Mouse (Mus musculus) stomach, embryonic 15.5 days (tissue): ENCODE data around the gene Gm44502. TPM values are rescaled to one million over a fixed set of nuclear protein-coding genes. Genes with fewer than 3 reads are reported as not detected.
"Not testable (repeated sequence)": the region's sequence is repeated elsewhere in the genome, so short reads cannot be mapped to it uniquely, and the experiment has no call there.

ENCODE experiments used
- ATAC-seq: fragments of 200-750 bp; cut with Nextera tagmentation; 2 replicates; pipeline ENCODE4 v1.8.0; 2017; ENCODE audit warnings: low read depth, moderate number of reproducible peaks, moderate TSS enrichment; ENCODE audit not compliant: insufficient read depth, low FRiP score
- H3K27ac ChIP-seq: fragments of 300-500 bp; sonication (generic); 2 replicates; pipeline ENCODE4 v1.5.1; 2015; ENCODE audit warnings: mild to moderate bottlenecking, inconsistent platforms
- H3K27me3 ChIP-seq: fragments of 300-500 bp; sonication (generic); replicated peaks from 2 replicates; pipeline ENCODE4 v1.6.1; 2015; ENCODE audit warnings: inconsistent platforms
- H3K36me3 ChIP-seq: fragments of 300-500 bp; sonication (generic); 2 replicates; pipeline ENCODE4 v1.6.1; 2015; ENCODE audit warnings: inconsistent platforms
- H3K4me1 ChIP-seq: fragments of 300-500 bp; sonication (generic); 2 replicates; pipeline ENCODE4 v1.6.1; 2015; ENCODE audit warnings: inconsistent platforms
- H3K4me2 ChIP-seq: fragments of 300-500 bp; sonication (generic); 2 replicates; pipeline ENCODE4 v1.6.1; 2015; ENCODE audit warnings: mild to moderate bottlenecking, inconsistent platforms
- H3K4me3 ChIP-seq: fragments of 300-500 bp; sonication (generic); replicated peaks from 2 replicates; pipeline ENCODE4 v1.5.1; 2015; ENCODE audit warnings: inconsistent platforms
- H3K9ac ChIP-seq: fragments of 300-500 bp; sonication (generic); 2 replicates; pipeline ENCODE4 v1.6.1; 2015; ENCODE audit warnings: inconsistent platforms
- H3K9me3 ChIP-seq: fragments of 300-500 bp; sonication (generic); 2 replicates; pipeline ENCODE4 v1.6.1; 2016; ENCODE audit warnings: inconsistent platforms
- WGBS: fragments of 180-500 bp; shearing (Covaris S2); methylation state at CpG from one replicate; pipeline ENCODE4 v1.1.7; 2015; 5-methylcytosine and 5-hydroxymethylcytosine counted together
- polyA plus RNA-seq: library from polyadenylated mRNA; unstranded; fragments of >200 nt; fragmentation: Nextera tagmentation; extraction: Ambion mirVana; gene quantifications from 2 replicates; pipeline ENCODE4 v1.2.1, GENCODE M21; 2015

Gm44502 gene
- polyA plus RNA-seq, 1 experiment from 2014 or later: not detected

DNA sequence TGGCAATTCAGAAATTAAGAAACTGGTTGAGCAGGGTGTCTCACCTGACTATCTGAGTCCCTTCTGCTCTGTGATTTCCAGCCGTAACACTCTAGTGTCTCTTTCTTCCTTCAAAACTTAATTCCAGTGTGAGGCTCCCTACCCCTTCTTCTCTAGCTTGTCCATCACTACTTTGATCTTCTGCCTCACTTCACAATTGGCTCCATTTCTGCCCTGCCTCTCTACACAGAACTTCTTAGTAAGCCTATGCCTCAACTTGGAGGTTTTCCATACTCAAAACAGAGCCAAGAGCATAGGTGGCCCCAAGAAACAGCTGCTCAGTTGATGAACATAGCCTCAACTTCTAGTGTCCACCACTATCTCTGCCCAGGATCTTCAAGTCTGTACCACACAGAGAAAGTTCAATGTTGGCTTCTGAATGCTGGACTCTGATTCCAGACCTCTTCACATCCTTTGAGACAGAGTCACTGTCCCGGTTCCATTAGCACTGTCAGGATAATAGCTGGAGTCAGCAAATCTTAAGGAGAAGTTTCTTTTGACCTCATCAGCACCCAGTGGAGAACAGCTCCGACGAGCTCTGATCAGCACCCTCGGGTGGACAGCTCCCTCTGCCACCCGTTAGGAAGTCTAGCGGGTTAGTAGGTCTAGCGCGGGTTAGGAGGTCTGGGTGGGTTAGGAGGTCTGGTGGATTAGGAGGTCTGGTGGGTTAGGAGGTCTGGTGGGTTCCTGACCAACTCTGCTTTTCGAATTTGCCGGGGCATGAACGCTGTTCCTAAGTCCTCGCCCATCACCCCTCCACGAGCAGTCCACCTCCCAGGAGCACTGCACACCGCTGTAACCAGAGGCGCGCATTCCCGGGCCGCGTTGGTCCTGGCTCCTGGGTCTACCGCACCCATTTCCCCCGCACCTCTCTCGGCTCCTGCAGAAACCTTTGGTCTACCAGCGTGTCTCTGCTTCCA lies 23.7 kb upstream of the Gm44502 start:
- 0 out of 2 replicates have a peak, but pooled peaks have one; percentile 50 for ATAC-seq
- WGBS: 4% methylated on average over 24 of the region's 24 CpGs

DNA sequence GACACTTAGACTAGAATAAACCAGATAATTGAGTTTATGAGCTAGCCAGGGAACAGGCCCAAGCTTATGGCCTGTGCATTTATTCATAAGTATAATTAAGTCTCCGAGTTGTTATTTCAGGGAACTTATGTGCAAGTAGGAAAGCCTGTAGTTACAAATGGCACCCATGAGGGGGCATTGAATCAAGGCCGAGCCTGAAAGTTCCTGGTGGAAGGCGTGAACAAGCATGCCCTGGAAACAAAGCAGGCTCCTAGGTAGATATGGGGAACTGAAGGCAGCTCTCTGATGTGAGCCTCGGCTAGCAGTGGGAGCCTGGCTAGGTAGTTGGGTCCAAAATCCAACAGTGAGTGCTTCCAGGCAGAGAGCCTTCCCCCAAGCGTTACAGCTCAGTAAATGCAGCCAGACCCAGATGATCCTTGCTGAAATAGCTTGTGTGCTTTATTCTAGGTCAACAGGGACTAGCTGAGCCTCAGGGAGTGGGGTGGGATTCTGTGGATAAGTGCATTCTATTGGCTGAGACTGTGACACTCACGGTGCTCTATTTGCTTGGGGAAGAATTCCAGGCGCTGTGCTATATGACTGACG lies 13.1 kb upstream of the Gm44502 start:
- Histone ChIP-seq H3K4me3 (no peak overlapping the region), H3K9ac (no peak overlapping the region), H3K27ac (no peak overlapping the region), H3K9me3 (no peaks in the 10 kb centered on the region), H3K27me3 (no peaks in the 10 kb centered on the region), H3K4me1 (no peaks in the 10 kb centered on the region), H3K36me3 (no peaks in the 10 kb centered on the region), H3K4me2 (no peak overlapping the region)
- WGBS: 38% methylated on average over 8 of the region's 8 CpGs
- no peak for ATAC-seq

More for the DNA sequence above, 23.7 kb upstream of the Gm44502 start:
- Histone ChIP-seq H3K4me2 (peak overlapping the region; percentile 82), H3K4me3 (peak overlapping the region; percentile 46), H3K27me3 (peaks cover 25% of the 10 kb centered on the region), H3K9me3 (no peaks in the 10 kb centered on the region), H3K9ac (no peak overlapping the region), H3K36me3 (no peaks in the 10 kb centered on the region), H3K27ac (no peak overlapping the region), H3K4me1 (peaks cover 9% of the 10 kb centered on the region)

DNA sequence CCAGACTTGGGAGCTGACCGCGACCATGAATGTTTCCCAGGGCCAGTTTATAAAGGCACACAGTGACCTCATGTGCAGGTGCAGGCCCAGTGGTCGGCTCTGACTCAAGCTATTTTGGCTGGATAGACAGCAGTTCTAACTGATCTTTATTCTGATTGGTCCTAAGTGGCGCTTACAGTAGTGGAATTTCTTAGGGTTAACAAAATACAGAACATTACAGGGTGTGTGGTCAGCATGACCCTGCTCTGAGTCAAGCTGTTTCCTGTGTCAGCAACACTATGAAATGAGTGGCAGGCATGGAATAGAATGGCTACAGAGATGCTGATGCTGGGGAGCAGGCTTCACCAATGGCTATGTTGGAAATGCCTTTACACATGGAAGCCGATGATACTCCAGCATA lies 6.4 kb upstream of the Gm44502 start:
- Histone ChIP-seq H3K36me3 (no peaks in the 10 kb centered on the region), H3K4me3 (no peak overlapping the region), H3K4me2 (no peak overlapping the region), H3K9ac (no peak overlapping the region), H3K27me3 (no peaks in the 10 kb centered on the region), H3K9me3 (no peaks in the 10 kb centered on the region), H3K4me1 (no peaks in the 10 kb centered on the region), H3K27ac (no peak overlapping the region)
- ATAC-seq: no peak
- WGBS: 80% methylated on average over 5 of the region's 5 CpGs

DNA sequence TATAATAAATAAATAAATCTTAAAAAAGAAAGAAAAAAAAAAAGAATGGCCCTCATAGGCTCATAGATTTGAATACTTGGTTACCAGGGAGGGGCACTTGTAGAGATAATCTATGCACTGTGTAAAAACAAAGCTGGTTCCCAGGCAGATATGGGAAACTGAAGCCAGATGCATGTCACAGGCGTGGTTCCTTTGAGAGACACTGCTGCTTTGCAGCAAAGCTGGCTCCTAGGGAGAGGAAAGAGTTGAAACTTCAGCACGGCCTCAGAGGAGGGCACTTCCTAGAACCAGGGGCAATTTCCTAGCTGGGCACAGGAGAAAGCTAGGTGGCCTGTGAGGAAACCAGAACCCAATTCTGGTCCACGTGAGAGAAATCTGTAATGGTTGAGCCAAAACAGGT lies 4.6 kb upstream of the Gm44502 start:
- Histone ChIP-seq H3K4me3 (no peak overlapping the region), H3K9ac (no peak overlapping the region), H3K9me3 (no peaks in the 10 kb centered on the region), H3K27me3 (no peaks in the 10 kb centered on the region), H3K4me1 (no peaks in the 10 kb centered on the region), H3K4me2 (no peak overlapping the region), H3K27ac (no peak overlapping the region), H3K36me3 (no peaks in the 10 kb centered on the region)
- WGBS: 56% methylated on average over 3 of the region's 3 CpGs
- ATAC-seq: no peak

DNA sequence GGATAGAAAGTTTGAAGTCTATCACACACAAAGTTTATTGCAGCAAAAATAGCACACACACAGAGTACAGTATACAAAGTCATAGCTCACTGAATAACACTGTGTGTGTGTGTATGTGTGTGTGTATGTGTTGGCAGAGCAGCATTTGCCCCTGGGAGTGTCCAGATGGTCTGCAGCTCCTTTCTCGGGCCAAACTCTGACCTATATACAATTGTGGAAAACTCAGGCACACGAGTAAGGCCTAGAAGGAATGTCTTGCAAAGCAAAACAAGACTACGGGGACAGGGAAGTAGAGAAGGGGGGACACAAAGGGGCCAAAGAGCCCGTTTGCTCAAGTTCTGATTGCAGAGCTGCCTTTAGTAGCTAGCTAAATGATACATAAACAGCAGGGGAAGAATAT lies 3.5 kb upstream of the Gm44502 start:
- Histone ChIP-seq H3K4me2 (no peak overlapping the region), H3K9me3 (no peaks in the 10 kb centered on the region), H3K4me1 (peaks cover 7% of the 10 kb centered on the region), H3K4me3 (no peak overlapping the region), H3K27me3 (no peaks in the 10 kb centered on the region), H3K9ac (no peak overlapping the region), H3K36me3 (no peaks in the 10 kb centered on the region), H3K27ac (no peak overlapping the region)
- ATAC-seq: no peak
- 79% methylated on average over 4 of the region's 4 CpGs for WGBS

DNA sequence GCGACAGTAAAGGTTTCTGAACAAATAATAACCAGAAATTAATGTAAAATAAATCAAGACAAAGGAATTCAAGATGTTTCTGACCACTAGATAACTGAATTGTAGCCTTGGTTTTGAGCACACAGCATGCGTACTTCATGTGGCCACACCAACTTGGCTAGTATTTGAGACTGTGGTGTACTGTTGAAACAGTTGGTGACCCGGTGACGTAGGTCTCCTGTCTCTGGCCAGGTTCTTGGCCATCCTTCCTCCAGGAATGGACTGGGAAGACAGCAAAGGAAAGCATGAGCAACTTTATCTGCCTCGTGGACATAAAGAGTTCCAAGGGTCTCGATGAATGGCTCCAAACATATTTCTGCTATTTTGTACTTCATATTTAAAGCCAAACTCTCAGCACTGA lies 2.3 kb upstream of the Gm44502 start:
- 93% methylated on average over 6 of the region's 6 CpGs for WGBS
- no peak for ATAC-seq
- Histone ChIP-seq H3K27me3 (no peaks in the 10 kb centered on the region), H3K4me3 (no peak overlapping the region), H3K27ac (no peak overlapping the region; the same call in 1 of the 2 replicates), H3K4me1 (peaks cover 7% of the 10 kb centered on the region), H3K4me2 (no peak overlapping the region), H3K9me3 (no peaks in the 10 kb centered on the region), H3K9ac (no peak overlapping the region), H3K36me3 (no peaks in the 10 kb centered on the region)

DNA sequence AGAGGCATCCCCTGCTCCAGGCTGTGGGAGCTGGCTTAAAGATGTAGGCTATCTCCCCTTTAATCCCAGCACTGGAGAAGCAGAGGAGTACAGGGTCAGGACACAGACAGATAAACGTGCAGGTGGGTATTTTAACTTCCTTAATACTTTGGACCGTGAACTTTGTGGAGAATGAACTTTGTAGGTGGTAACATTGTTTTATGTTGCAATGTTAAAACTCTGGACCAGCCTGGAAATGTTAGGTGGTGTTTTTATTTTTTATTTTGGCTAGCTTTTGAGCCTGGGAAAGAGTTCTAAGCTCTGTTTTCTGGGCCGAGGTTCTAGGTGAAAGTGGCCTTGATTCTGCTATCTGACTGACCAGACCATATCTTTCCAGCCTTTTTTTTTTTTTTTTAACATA lies 1.8 kb upstream of the Gm44502 start:
- Histone ChIP-seq H3K27ac (no peak overlapping the region), H3K27me3 (no peaks in the 10 kb centered on the region), H3K4me1 (peaks cover 7% of the 10 kb centered on the region), H3K4me3 (no peak overlapping the region), H3K9ac (no peak overlapping the region), H3K4me2 (no peak overlapping the region), H3K36me3 (0 out of 2 replicates have a peak, but pooled peaks cover 3% of the 10 kb centered on the region), H3K9me3 (no peaks in the 10 kb centered on the region)
- no peak for ATAC-seq
- 84% methylated on average over 3 of the region's 3 CpGs for WGBS

DNA sequence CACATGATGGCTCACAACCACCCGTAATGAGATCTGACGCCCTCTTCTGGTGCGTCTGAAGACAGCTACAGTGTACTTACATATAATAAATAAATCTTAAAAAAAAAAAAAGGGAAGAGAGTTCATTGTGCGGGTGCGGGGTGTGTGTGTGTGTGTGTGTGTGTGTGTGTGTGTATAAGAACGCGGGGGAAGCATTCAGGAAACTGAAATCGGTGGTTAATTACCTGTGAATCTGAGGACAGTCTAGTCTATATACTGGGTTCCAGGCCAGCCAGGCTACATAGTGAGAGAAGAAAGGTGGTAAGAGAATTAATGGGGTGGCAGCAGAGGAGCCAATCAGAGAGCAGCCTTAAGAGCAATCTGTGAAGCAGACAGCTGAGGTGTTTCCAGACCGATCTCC lies 1.3 kb upstream of the Gm44502 start:
- not testable (repeated sequence) for H3K27ac ChIP-seq, H3K9ac ChIP-seq, H3K4me3 ChIP-seq, H3K4me2 ChIP-seq, H3K36me3 ChIP-seq, H3K9me3 ChIP-seq, ATAC-seq, H3K27me3 ChIP-seq, H3K4me1 ChIP-seq
- 79% methylated on average over 9 of the region's 9 CpGs for WGBS

DNA sequence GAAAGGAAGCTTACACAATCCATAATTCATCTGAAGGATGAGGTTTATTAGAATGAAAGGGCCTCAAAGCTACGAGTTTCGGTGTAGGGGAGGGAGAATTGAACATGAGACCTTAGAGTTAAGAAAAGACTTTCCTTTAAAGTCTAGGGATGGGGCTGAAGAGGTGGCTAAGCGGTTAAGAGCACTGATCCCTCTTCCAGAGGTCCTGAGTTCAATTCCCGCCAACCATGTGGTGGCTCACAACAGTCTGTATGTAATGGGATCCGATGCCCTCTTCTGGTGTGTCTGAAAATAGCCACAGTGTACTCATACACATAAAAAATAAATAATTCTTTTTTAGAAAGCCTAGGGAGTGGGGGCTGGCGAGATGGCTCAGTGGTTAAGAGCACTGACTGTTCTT lies 845 bp upstream of the Gm44502 start:
- ATAC-seq: no peak
- H3K4me3 ChIP-seq: peak overlapping the region; percentile 73
- 36% methylated on average over 6 of the region's 6 CpGs for WGBS

DNA sequence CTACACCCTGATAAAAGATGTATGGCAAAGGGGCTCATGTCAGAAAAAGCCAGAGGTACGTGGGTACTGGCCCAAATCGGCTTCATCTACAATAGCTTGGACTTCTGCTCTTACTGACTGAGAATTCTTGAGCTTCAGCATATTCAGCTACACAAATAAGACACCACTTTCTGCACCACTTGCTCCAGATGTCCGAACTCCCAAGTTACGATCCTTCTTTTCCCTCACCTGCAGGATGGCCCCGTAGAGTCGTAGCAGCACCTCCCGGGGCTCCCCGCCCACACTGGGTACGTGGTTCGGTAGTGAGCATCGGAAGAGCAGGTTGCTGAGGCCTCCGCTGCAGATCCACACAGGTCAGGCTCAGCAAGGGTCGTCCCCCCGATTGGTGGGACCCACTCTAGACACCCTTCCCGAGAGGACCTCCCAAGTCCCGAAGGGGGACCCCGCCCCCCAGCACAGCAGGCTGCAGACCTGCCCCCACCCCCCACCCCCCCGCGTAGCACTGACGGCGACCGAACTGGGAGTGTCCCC lies 610 bp downstream of the Gm44502 start:
- H3K27me3 ChIP-seq: no peaks in the 10 kb centered on the region
- peak overlapping the region; percentile 62 for H3K9ac ChIP-seq
- H3K9me3 ChIP-seq: no peaks in the 10 kb centered on the region
- 4% methylated on average over 22 of the region's 22 CpGs for WGBS
- H3K27ac ChIP-seq: peak overlapping the region; percentile 98
- peaks cover 7% of the 10 kb centered on the region for H3K4me1 ChIP-seq
- 0 out of 2 replicates have a peak, but pooled peaks cover 4% of the 10 kb centered on the region for H3K36me3 ChIP-seq
- peak; percentile 31; the same call in 1 of the 2 replicates for ATAC-seq
- H3K4me3 ChIP-seq: peak overlapping the region; percentile 73
- peak overlapping the region; percentile 94 for H3K4me2 ChIP-seq

More for the DNA sequence above, 845 bp upstream of the Gm44502 start:
- Histone ChIP-seq H3K27ac (peak overlapping the region; percentile 98), H3K4me1 (peaks cover 7% of the 10 kb centered on the region), H3K9ac (peak overlapping the region; percentile 62; the same call in 1 of the 2 replicates), H3K4me2 (peak overlapping the region; percentile 94), H3K9me3 (no peaks in the 10 kb centered on the region), H3K27me3 (no peaks in the 10 kb centered on the region), H3K36me3 (0 out of 2 replicates have a peak, but pooled peaks cover 4% of the 10 kb centered on the region)

DNA sequence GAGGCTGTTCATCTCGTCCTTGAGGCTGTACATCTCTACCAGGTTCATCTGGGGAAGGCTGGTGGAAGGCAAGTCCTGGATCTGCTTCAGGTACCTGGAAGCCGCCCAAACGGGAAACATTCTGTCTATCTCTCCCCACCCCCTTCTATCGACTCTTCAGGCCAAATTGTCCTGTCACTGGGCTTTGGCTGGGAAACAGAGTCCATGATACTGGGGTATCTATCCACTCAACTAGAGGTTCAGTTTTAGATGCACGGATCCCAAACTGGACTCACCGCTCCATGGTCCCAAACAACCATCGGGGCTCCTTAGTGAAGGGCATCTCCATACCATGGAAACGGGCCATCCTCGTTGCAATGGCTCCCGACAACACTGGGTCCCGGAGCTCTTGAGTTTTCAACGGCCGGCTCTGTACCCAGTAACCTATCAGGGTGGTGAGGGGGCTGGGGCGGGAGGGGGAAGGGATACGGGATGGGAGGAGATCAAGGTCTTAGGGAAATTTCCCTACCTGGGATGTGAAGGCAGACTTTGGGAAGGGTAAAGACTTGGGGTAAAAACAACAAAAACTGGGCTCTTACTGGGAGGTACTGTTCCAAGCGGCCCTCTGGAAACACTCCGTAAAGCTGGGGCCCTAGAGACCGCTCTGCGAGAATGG lies 1.2 kb downstream of the Gm44502 start:
- whole genome bisulfite sequencing: 81% methylated on average over 19 of the region's 19 CpGs

More for the DNA sequence above, 1.2 kb downstream of the Gm44502 start:
- no peak for ATAC-seq
- 0 out of 2 replicates have a peak, but pooled peaks cover 4% of the 10 kb centered on the region for H3K36me3 ChIP-seq
- H3K27me3 ChIP-seq: no peaks in the 10 kb centered on the region
- H3K9ac ChIP-seq: no peak overlapping the region
- peak overlapping the region; percentile 94 for H3K4me2 ChIP-seq
- H3K4me3 ChIP-seq: peak overlapping the region; percentile 73
- H3K9me3 ChIP-seq: no peaks in the 10 kb centered on the region
- peaks cover 7% of the 10 kb centered on the region for H3K4me1 ChIP-seq
- H3K27ac ChIP-seq: no peak overlapping the region
